Mouse (Mus musculus): ENCODE data around the gene Usp30. TPM values are rescaled to one million over a fixed set of nuclear protein-coding genes. Genes with fewer than 3 reads are reported as not detected.

Gene Usp30
- polyA plus RNA-seq, 1 experiment from 2014 or later: 16.7 TPM

- Histone ChIP-seq H3K36me3 (no peaks in the 10 kb centered on the region), H3K4me3 (replicated peaks) (peak overlapping the region; percentile 88), H3K9ac (replicated peaks) (peak overlapping the region; percentile 70), H3K9me3 (no peaks in the 10 kb centered on the region), H3K27ac (0 out of 2 replicates have a peak overlapping the region, but pooled peaks have one; percentile 19), H3K4me2 (replicated peaks) (peak overlapping the region; percentile 98), H3K4me1 (replicated peaks) (peaks cover 26% of the 10 kb centered on the region), H3K27me3 (no peaks in the 10 kb centered on the region)
- peak; percentile 98 for ATAC-seq
- WGBS: under 1% methylated on average over 87 of the region's 87 CpGs
These were observed 65.6 kb downstream of the Usp30 start for GRCm38 (mm10) chr5:114130698-114131520.

GRCm38 (mm10) chr5:114131521-114131840 lies 66.2 kb downstream of the Usp30 start:
- WGBS: under 1% methylated on average over 15 of the region's 15 CpGs
- peaks cover 26% of the 10 kb centered on the region for H3K4me1 ChIP-seq (replicated peaks)
- 0 out of 2 replicates have a peak overlapping the region, but pooled peaks have one; percentile 2 for H3K27ac ChIP-seq
- no peaks in the 10 kb centered on the region for H3K36me3 ChIP-seq
- ATAC-seq: no peak
- H3K9me3 ChIP-seq: no peaks in the 10 kb centered on the region
- peak overlapping the region; percentile 88 for H3K4me3 ChIP-seq (replicated peaks)
- no peaks in the 10 kb centered on the region for H3K27me3 ChIP-seq
- H3K9ac ChIP-seq (replicated peaks): peak overlapping the region; percentile 70
- H3K4me2 ChIP-seq (replicated peaks): peak overlapping the region; percentile 98

DNA sequence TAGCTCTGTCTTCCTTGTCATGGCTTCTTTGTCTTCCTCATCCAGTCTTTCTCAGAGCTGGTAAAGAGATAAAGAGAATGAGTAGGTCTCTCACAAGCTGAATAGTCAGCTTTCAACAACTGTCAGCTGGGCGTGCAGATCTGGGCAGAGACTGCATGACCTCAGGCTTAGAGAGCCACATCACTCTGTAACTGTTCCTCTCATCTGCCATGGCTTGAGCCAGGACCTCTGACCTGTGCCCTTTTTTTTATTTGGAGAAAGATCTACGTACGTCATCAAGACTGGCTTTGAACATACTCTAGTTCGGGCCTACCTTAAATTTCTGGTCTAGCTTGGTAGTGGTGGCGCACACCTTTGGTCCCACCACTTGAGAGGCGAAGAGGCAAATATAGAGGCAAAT lies 67.6 kb downstream of the Usp30 start:
- WGBS: 83% methylated on average over 6 of the region's 6 CpGs
- 0 out of 2 replicates have a peak overlapping the region, but pooled peaks have one; percentile 98 for H3K4me2 ChIP-seq (replicated peaks)
- no peaks in the 10 kb centered on the region for H3K27me3 ChIP-seq
- H3K36me3 ChIP-seq: no peaks in the 10 kb centered on the region
- H3K9me3 ChIP-seq: no peaks in the 10 kb centered on the region
- ATAC-seq: no peak
- no peak overlapping the region for H3K9ac ChIP-seq (replicated peaks)
- H3K4me1 ChIP-seq (replicated peaks): peaks cover 27% of the 10 kb centered on the region
- H3K4me3 ChIP-seq (replicated peaks): no peak overlapping the region
- H3K27ac ChIP-seq: no peak overlapping the region

DNA sequence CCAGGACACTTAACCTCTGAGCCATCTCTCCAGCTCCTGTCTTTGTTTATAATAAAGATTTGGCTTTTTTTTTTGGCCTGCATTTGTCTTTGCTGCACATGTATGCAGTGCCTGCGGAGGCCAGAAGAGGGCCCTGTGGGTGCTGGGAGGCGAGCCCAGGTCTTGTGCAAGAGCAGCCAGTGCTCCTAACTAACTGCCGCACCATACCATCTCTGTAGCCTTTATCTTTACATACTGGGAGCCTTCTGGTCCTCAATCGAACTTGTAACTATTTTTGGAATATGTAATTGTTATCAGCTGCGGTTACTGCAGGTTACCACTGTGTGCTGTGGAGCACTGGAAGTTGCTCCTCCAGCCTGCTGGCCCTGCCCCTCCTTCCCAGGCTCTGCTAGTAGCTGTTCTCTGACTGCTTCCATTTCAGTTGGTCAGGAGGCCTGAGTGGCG lies 68.9 kb downstream of the Usp30 start:
- Histone ChIP-seq H3K9ac (replicated peaks) (no peak overlapping the region; the same call in 1 of the 2 replicates), H3K4me1 (replicated peaks) (peaks cover 40% of the 10 kb centered on the region), H3K4me3 (replicated peaks) (no peak overlapping the region), H3K27ac (no peak overlapping the region), H3K36me3 (no peaks in the 10 kb centered on the region), H3K27me3 (no peaks in the 10 kb centered on the region), H3K9me3 (no peaks in the 10 kb centered on the region), H3K4me2 (replicated peaks) (no peak overlapping the region)
- WGBS: 70% methylated on average over 6 of the region's 6 CpGs
- ATAC-seq: no peak

- Histone ChIP-seq H3K4me1 (replicated peaks) (peaks cover 45% of the 10 kb centered on the region), H3K27ac (no peak overlapping the region), H3K4me3 (replicated peaks) (no peak overlapping the region), H3K27me3 (no peaks in the 10 kb centered on the region), H3K9ac (replicated peaks) (no peak overlapping the region), H3K4me2 (replicated peaks) (no peak overlapping the region), H3K9me3 (no peaks in the 10 kb centered on the region), H3K36me3 (no peaks in the 10 kb centered on the region)
- no peak for ATAC-seq
- WGBS: 90% methylated on average over 10 of the region's 10 CpGs
These were observed 70.3 kb downstream of the Usp30 start for GRCm38 (mm10) chr5:114135516-114135915.

- ATAC-seq: no peak
- Histone ChIP-seq H3K27ac (no peak overlapping the region), H3K9ac (replicated peaks) (0 out of 2 replicates have a peak overlapping the region, but pooled peaks have one; percentile 21), H3K9me3 (no peaks in the 10 kb centered on the region), H3K27me3 (no peaks in the 10 kb centered on the region), H3K4me2 (replicated peaks) (no peak overlapping the region), H3K36me3 (no peaks in the 10 kb centered on the region), H3K4me3 (replicated peaks) (no peak overlapping the region), H3K4me1 (replicated peaks) (peaks cover 31% of the 10 kb centered on the region)
- 86% methylated on average over 15 of the region's 15 CpGs for WGBS
These were observed 72.4 kb downstream of the Usp30 start for GRCm38 (mm10) chr5:114137481-114138276.

DNA sequence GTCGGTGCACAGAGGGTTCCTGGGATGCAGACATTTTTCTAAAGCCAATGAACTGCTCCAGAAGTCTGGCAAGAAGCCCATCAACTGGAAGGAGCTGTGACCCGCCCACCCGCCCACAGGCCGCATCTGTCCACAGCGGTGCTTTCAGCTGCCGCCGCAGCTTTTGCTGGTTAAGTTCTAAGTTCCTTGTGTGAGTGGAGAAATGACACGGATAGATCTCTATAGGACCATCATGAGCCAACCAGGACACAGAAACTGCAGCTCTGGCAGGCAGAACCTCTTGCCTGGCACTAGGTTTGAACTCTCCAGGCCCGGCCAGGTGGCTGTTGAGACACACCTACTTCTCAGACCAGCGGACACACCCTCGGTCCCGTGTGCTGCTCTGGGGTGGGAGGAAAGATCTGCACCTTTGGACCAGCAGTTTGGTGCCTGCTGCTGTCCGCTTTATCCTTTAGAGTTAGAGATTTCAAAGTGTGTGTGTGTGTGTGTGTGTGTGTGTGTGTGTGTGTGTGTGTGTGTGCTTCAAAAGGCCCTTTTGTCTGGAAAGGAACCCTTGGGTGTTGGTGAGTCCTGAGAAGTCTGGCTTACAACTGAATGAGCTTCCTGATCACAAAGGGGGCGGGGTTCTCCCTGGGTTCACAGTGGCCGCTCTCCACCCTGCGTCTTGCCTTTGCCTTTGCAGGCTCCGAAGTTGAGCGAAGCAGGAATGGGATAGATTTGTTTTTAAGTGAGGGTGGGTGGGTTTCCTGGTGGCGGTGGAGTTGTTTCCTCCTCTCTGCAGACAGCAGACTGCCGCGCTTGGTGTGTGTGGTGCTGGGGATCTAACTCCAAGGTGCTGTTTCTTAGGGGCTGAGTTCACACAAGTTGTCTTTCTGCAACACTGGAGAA lies 73.3 kb downstream of the Usp30 start:
- Histone ChIP-seq H3K4me2 (replicated peaks) (peak overlapping the region; percentile 17; the same call in 1 of the 2 replicates), H3K36me3 (no peaks in the 10 kb centered on the region), H3K9me3 (no peaks in the 10 kb centered on the region), H3K4me1 (replicated peaks) (peaks cover 29% of the 10 kb centered on the region), H3K27me3 (no peaks in the 10 kb centered on the region), H3K9ac (replicated peaks) (no peak overlapping the region), H3K27ac (peak overlapping the region; percentile 78), H3K4me3 (replicated peaks) (no peak overlapping the region)
- ATAC-seq: peak; percentile 55
- 67% methylated on average over 21 of the region's 21 CpGs for WGBS

GRCm38 (mm10) chr5:114139175-114139574 lies 73.9 kb downstream of the Usp30 start:
- peak; percentile 85 for ATAC-seq
- 24% methylated on average over 9 of the region's 9 CpGs for WGBS
- Histone ChIP-seq H3K27me3 (no peaks in the 10 kb centered on the region), H3K9me3 (no peaks in the 10 kb centered on the region), H3K27ac (peak overlapping the region; percentile 78), H3K36me3 (no peaks in the 10 kb centered on the region), H3K4me3 (replicated peaks) (no peak overlapping the region), H3K4me1 (replicated peaks) (peaks cover 29% of the 10 kb centered on the region), H3K9ac (replicated peaks) (no peak overlapping the region), H3K4me2 (replicated peaks) (peak overlapping the region; percentile 17)

GRCm38 (mm10) chr5:114146028-114146888 lies 81.0 kb downstream of the Usp30 start, which contains the start of gene Acacb:
Gene Acacb, plus strand, starts transcription at chr5:114146535.
- H3K4me3 ChIP-seq (replicated peaks): no peak within 1 kb of the TSS
- no peaks in the 10 kb centered on the region for H3K9me3 ChIP-seq
- H3K9ac ChIP-seq (replicated peaks): no peak within 1 kb of the TSS; the same call in 1 of the 2 replicates
- no peak within 1 kb of the TSS for H3K4me2 ChIP-seq (replicated peaks)
- no peak for ATAC-seq
- H3K27me3 ChIP-seq: no peaks in the 10 kb centered on the region
- peaks cover 6% of the 10 kb centered on the region; the same call in 1 of the 2 replicates for H3K4me1 ChIP-seq (replicated peaks)
- 54% methylated on average over 19 of the region's 19 CpGs for WGBS
- no peaks in the 10 kb centered on the region for H3K36me3 ChIP-seq
- 0 out of 2 replicates have a peak within 1 kb of the TSS, but pooled peaks have one; percentile 14 for H3K27ac ChIP-seq

- no peak overlapping the region for H3K9ac ChIP-seq (replicated peaks)
- H3K4me1 ChIP-seq (replicated peaks): peaks cover 6% of the 10 kb centered on the region; the same call in 1 of the 2 replicates
- H3K4me2 ChIP-seq (replicated peaks): no peak overlapping the region
- no peaks in the 10 kb centered on the region for H3K36me3 ChIP-seq
- no peak for ATAC-seq
- no peak overlapping the region for H3K4me3 ChIP-seq (replicated peaks)
- H3K27ac ChIP-seq: 0 out of 2 replicates have a peak overlapping the region, but pooled peaks have one; percentile 14
- no peaks in the 10 kb centered on the region for H3K27me3 ChIP-seq
- WGBS: 86% methylated on average over 14 of the region's 14 CpGs
- H3K9me3 ChIP-seq: no peaks in the 10 kb centered on the region
These were observed 82.0 kb downstream of the Usp30 start for GRCm38 (mm10) chr5:114147043-114147972.

Measured in midbrain, embryonic 13.5 days (tissue).